Mouse (Mus musculus) adrenal gland, postnatal 4 days (tissue): Measurements from ENCODE around the gene 2310057M21Rik. TPM values are rescaled to one million over a fixed set of nuclear protein-coding genes. Genes with fewer than 3 reads are reported as not detected.
"Not testable (repeated sequence)": the region's sequence is repeated elsewhere in the genome, so short reads cannot be mapped to it uniquely, and the experiment has no call there.

Experiments used
- DNase-seq, 2 experiments: peaks; one replicate each; pipeline ENCODE4 v3.0.0; 2021 to 2022; ENCODE audit warnings: low spot score in 2 of 2, mixed read lengths in 2 of 2
- long read RNA-seq, 2 experiments: library from polyadenylated mRNA; stranded (forward); transcript quantifications; one replicate each; pipeline ENCODE4 v2.0.0; 2021
- total RNA-seq, 2 experiments: library from RNA; stranded (reverse); gene quantifications; 2 replicates each; pipeline ENCODE4 v1.2.3; 2021

2310057M21Rik gene
- 10 to 100 TPM; 16.1 to 20.2 TPM for total RNA-seq
- long read RNA-seq, experiment 1, full-length matches to known transcripts = 8 of 11 reads
- long read RNA-seq, experiment 1, partial matches to known transcripts = 1 of 11 reads
- long read RNA-seq, experiment 1, other reads (novel, unspliced or antisense) = 2 of 11 reads
- long read RNA-seq, experiment 2, full-length matches to known transcripts = 18 of 23 reads
- long read RNA-seq, experiment 2, partial matches to known transcripts = 1 of 23 reads
- long read RNA-seq, experiment 2, other reads (novel, unspliced or antisense) = 4 of 23 reads

- peak; percentile 66 to 89 for DNase-seq
Observed at GRCm38 (mm10) chr7:131362615-131363300, at the start of gene 2310057M21Rik. Gene 2310057M21Rik (minus strand): TSS chr7:131362759.

GRCm38 (mm10) chr7:131411941-131412270 lies 49.3 kb upstream of the 2310057M21Rik start:
- DNase-seq = no peak

- no peak for DNase-seq
Observed at GRCm38 (mm10) chr7:131411221-131411940, 48.8 kb upstream of the 2310057M21Rik start.

- DNase-seq = peak; percentile 98 to 99
Observed at GRCm38 (mm10) chr7:131410416-131411058, 48.0 kb upstream of the 2310057M21Rik start, which contains the start of the genes Ikzf5 and Acadsb. Gene Ikzf5 (minus strand): TSS chr7:131410521. Gene Acadsb (plus strand): TSS chr7:131410601.

GRCm38 (mm10) chr7:131409988-131410385 lies 47.4 kb upstream of the 2310057M21Rik start:
- DNase-seq = peak in 1 of 2 experiments; percentile 16

GRCm38 (mm10) chr7:131409321-131409987 lies 46.9 kb upstream of the 2310057M21Rik start:
- no peak for DNase-seq

- not testable (repeated sequence) for DNase-seq
Observed at GRCm38 (mm10) chr7:131391761-131392160, 29.2 kb upstream of the 2310057M21Rik start.

GRCm38 (mm10) chr7:131371880-131372651 lies 9.5 kb upstream of the 2310057M21Rik start:
- DNase-seq = no peak

GRCm38 (mm10) chr7:131371470-131371860 lies 8.9 kb upstream of the 2310057M21Rik start:
- DNase-seq = no peak

GRCm38 (mm10) chr7:131370648-131371469 lies 8.3 kb upstream of the 2310057M21Rik start, which contains the start of gene Pstk:
Gene Pstk (plus strand): TSS chr7:131371141.
- peak; percentile 82 to 83 for DNase-seq

GRCm38 (mm10) chr7:131364131-131364530 lies 1.6 kb upstream of the 2310057M21Rik start:
- no peak for DNase-seq

GRCm38 (mm10) chr7:131362269-131362614 lies 317 bp downstream of the 2310057M21Rik start:
- DNase-seq = no peak

- DNase-seq = no peak
Observed at GRCm38 (mm10) chr7:131356105-131356504, 6.5 kb downstream of the 2310057M21Rik start.

GRCm38 (mm10) chr7:131345856-131346541 lies 16.6 kb downstream of the 2310057M21Rik start:
- no peak for DNase-seq

- DNase-seq = no peak
Observed at GRCm38 (mm10) chr7:131337502-131338068, 25.0 kb downstream of the 2310057M21Rik start.

GRCm38 (mm10) chr7:131333564-131333963 lies 29.0 kb downstream of the 2310057M21Rik start, which contains the start of gene Fam24a:
Gene Fam24a (plus strand): TSS chr7:131333864.
- no peak for DNase-seq

GRCm38 (mm10) chr7:131331688-131332087 lies 30.9 kb downstream of the 2310057M21Rik start:
- no peak for DNase-seq

GRCm38 (mm10) chr7:131329416-131329815 lies 33.1 kb downstream of the 2310057M21Rik start, which contains the start of gene Fam24b:
Gene Fam24b (minus strand): TSS chr7:131329516.
- no peak for DNase-seq
